Mouse (Mus musculus) liver, postnatal 0 days (tissue): ENCODE results near the gene Olfr446.

Source experiments
- CTCF ChIP-seq: sonication (generic); IDR thresholded peaks from 2 replicates; pipeline ENCODE4 v1.5.1; 2016; ENCODE audit warnings: antibody characterized with exemption, low read depth
- EP300 ChIP-seq: IDR thresholded peaks from 2 replicates; pipeline ENCODE4 v1.6.1; 2016; ENCODE audit warnings: antibody characterized with exemption, low read depth, mild to moderate bottlenecking

DNA sequence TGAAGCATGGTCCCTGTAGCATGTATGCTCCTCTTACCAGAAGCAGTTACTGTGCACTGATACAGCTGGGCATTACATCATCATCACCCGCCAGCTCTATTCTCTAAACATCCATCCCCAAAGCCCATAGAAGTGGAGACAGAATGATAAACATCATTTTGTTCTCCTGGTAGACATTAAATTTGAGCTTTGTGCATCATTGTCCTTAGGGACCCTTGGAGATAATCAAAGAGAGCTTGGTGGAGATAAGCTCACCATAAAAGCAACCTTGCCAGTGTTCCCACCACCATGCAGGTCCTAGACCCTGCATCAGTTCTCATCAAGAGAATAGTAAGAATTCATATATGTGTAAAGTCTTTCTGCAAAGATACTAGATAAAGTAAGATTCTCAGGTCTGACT, 31.0 kb upstream of the Olfr446 start, which contains the start of gene Olfr448:
- no peak for TF ChIP-seq CTCF
- TF ChIP-seq EP300: no peak
